Mouse (Mus musculus): Measurements from ENCODE around the gene Slc39a9. TPM values are rescaled to one million over a fixed set of nuclear protein-coding genes. Genes with fewer than 3 reads are reported as not detected.

Slc39a9 gene
- 29.6 and 30.6 TPM in 2 replicates for polyA plus RNA-seq (2012; rRNA removed)

GRCm38 (mm10) chr12:80643693-80644505 lies at the start of gene Slc39a9, which contains the start of gene Erh:
Gene Slc39a9, plus strand, starts transcription at chr12:80643883.
Gene Erh, minus strand, starts transcription at chr12:80644341.

DNA sequence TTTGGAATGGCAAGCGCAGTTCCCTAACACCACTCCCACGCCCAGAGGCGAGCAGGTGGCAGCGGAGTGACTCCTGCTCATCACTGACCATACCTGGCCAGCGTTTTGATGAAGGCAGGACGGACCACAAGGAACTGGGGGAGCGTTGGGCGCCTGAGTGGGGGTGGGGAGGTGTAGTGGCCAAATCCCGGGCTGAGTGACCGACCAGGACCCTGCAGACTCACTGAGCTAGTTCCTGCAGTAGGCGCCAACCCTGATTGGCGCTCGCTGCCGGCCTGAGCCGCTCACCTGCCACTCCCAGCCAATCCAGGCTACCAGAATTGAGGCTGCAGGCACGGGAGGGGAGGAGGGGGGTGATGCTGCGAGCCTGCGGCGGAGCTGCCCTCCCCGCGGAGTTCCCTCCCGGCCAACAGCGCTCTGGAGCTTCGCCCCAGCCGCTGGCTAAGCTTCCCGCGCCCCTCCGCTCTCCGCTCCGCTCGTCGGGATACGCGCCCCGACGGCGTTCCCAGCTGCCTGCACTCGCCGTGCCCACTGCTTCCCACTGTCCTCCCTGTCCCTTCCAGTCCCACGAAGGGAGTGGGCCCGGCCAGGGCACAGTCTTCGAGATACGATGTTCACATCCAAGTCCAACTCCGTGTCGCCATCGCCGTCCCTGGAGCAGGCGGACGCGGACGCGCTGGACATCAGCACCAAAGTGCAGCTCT lies 48.7 kb downstream of the Slc39a9 start, which contains the start of gene Plekhd1:
Gene Plekhd1 (plus strand): TSS at position 323 of the 704 bp plus-strand sequence.

Other genes starting within 250 kb of the Slc39a9 start
- 37.5 and 40.5 TPM in 2 replicates for gene Dcaf5, start 207.3 kb upstream of the Slc39a9 start, polyA plus RNA-seq (2012; rRNA removed)
- gene Exd2, start 180.8 kb upstream of the Slc39a9 start, polyA plus RNA-seq (2012; rRNA removed): 56.4 and 60.0 TPM in 2 replicates
- gene Galnt16, start 125.6 kb upstream of the Slc39a9 start, polyA plus RNA-seq (2012; rRNA removed): 16.9 and 20.2 TPM in 2 replicates
- 377 and 423 TPM in 2 replicates for gene Erh, start 458 bp downstream of the Slc39a9 start, polyA plus RNA-seq (2012; rRNA removed)
- 3.0 and 4.4 TPM in 2 replicates for gene Plekhd1, start 48.7 kb downstream of the Slc39a9 start, polyA plus RNA-seq (2012; rRNA removed)
- 9.3 and 12.0 TPM in 2 replicates for gene Ccdc177, start 116.8 kb downstream of the Slc39a9 start, polyA plus RNA-seq (2012; rRNA removed)
- 21.4 and 22.7 TPM in 2 replicates for gene Susd6, start 146.6 kb downstream of the Slc39a9 start, polyA plus RNA-seq (2012; rRNA removed)

Data from central nervous system, embryonic 14 days (tissue).